Mouse (Mus musculus) liver, adult (tissue): Measurements from ENCODE around the gene Dapk2.

Experiments used
- GATA4 ChIP-seq: IDR thresholded peaks from 2 replicates; pipeline ENCODE4 v1.6.1; 2014; ENCODE audit warnings: mild to moderate bottlenecking, low read length; ENCODE audit not compliant: insufficient replicate concordance

The Dapk2 gene

DNA sequence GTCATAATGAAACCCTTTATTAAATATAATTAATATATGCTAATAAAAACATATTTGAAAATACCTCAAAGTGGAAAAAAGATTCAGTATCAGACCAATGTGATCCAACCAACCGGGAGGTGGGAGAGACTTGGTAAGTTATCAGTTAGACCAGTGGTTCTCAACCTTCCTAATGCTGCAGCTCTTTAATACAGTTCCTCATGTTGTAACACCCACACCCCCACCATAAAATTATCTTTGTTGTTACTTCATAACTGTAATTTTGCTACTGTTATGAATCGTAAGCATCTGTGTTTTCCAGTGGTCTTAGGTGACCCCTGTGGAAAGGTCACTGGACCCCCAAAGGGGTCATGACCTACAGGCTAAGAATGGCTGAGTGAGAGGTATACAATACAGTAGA, 105.7 kb downstream of the Dapk2 start:
- TF ChIP-seq GATA4 = no peak

DNA sequence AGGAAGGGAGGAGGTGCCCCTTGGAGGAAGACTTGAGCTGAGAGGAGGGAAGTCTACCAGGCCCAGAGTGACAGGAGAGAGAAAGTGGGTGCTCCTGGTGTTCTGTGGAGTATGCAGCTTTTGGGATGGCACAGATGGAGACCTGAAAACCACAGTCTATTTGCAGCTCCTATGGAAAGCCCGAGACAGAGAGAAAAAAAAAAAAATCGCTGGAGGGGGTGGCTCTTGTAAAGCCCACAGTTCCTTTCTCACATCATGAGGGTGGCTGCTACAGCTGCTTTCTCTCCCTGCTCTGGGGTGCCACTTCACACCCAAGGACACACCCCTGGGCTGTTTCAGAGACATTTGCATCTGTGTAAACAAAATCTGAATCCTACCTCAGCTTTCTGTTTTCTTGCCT, 107.6 kb downstream of the Dapk2 start:
- TF ChIP-seq GATA4 = no peak

DNA sequence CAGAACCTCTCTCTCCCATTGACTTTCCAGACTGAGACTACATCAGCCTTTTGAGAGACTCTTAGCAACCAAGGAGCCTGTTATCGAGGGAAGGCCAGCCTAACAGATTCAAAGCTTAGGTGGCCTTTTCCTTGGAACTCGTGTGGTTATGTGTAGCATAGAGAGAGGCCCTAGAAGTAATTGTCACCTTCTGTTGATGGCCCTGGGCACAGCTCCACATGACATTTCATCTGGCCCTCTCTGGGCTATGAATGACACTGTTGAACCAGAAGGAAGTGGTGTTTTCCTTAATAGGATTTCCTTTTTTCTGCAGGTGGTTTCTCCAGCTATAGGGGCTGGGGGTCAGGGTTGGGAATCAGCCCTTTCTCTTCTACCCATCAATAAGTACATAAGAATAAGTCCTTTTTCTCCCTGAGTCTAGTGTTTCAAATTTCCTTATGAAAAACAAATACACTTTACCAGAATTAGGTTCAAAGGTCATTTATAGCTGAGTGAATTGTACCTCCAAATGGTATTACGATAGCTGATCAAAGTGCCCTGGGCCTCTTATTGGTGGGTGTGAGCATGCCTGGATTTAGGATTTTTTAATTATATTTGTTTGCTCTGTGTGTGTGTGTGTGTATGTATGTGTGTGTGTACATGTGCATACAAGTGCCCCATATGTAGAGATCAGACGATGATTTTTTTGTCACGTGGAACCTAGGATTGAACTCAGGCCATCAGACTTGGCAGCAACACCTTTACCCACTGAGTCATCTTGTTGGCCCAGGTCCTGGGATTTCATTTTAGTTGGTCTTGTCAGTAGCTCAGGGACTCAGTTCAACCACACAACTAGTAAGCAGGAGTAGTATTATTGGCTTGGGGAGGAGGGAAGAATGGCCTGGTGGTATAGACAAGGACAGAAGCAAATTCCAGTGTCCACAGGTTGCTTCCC, 108.5 kb downstream of the Dapk2 start:
- TF ChIP-seq GATA4 = no peak

DNA sequence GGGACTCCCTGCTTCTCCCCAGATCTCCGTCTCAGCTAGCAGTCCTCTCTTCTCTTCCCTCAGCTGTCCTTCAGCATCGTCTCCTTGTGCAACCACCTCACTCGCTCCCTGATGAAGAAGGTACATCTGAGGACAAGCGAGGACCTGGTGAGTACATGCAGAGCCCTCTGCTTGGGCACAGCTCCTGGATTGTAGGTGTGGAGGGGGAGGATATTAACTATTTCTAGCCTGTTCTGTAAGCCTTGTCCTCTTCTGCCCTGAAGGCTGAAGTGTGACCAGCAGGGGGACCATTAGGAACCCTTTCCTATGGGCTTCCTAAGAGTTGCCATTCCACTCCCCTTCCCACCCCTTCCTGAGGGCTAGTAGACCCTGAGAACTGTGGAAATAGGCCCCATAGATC, 110.8 kb downstream of the Dapk2 start:
- no peak for TF ChIP-seq GATA4

DNA sequence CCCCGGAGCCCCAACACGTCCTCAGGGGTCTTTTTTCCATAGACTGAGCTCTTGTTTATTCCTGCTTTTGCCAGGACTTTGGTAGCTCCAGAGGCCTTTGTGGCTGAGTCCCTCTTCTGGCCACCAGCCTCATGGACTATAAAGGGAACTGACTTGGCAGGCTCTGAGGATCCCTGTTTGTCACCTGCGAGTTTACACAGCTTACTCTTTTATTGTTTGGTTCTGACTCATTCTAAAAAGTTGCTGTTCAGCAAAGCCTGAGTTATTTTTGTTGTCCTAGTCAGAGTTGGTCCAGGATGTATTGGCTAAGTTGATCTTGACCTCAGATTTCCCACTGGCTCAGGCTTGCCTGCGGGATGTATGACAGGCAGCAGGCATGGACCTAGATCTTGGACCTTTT, 112.0 kb downstream of the Dapk2 start:
- no peak for TF ChIP-seq GATA4

DNA sequence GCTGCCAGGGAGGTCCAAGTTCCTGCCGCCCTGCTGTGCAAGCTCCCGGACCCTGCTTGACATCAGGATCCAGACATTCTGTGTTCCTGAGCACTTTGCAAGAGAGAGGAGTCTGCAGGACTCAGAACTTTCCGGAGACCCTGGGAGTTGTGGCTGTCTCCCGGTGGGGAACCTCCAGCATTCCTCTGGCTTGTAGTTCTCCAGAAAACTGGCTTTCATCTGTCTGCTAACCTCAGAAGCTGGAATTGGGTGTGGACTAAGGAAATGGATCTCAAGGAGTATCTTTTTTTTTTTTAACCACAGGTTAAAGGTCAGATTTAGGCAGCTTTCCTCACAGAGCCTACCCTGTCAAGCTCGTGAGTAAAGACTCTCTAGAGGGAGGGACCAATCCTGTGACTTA, 113.7 kb downstream of the Dapk2 start:
- no peak for TF ChIP-seq GATA4

DNA sequence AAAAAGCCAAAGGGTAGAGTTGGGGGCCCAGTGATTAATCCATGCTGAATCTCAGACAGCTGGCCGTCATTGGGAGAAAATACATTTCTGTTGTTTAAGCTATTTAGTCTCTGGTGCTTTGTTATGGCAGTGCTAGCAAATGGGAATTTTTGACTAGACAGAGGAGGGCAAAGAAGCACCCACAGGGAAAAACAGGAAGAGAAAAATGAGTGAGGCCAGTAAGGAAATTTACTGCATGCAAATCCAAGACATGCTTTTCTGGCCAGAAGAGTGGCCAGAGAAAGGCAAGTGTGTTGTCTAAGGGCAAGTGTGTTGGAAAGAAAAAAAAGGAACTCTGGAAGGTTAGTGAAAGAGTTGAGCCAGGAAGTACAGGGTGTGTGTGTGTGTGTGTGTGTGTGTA, 115.6 kb downstream of the Dapk2 start:
- TF ChIP-seq GATA4 = no peak

DNA sequence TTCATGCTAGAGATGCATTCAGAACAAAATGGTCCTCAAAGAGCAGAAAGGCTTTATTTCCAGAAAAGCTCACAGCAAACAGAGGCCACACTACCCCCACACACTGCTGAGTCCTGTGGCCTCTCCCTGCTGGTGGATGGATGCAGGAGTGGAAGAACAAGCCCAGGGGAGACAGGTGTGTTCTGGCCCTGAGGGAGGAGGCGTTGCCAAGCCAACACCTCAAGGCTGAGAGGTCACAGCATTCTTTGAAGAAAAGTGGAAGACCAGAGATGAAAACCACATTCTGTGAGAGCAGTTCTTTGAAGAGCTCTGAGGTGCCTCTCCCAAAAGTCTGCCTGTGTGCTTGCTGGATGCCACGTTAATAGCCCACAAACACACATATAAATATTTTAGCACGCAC, 116.6 kb downstream of the Dapk2 start:
- TF ChIP-seq GATA4 = no peak

DNA sequence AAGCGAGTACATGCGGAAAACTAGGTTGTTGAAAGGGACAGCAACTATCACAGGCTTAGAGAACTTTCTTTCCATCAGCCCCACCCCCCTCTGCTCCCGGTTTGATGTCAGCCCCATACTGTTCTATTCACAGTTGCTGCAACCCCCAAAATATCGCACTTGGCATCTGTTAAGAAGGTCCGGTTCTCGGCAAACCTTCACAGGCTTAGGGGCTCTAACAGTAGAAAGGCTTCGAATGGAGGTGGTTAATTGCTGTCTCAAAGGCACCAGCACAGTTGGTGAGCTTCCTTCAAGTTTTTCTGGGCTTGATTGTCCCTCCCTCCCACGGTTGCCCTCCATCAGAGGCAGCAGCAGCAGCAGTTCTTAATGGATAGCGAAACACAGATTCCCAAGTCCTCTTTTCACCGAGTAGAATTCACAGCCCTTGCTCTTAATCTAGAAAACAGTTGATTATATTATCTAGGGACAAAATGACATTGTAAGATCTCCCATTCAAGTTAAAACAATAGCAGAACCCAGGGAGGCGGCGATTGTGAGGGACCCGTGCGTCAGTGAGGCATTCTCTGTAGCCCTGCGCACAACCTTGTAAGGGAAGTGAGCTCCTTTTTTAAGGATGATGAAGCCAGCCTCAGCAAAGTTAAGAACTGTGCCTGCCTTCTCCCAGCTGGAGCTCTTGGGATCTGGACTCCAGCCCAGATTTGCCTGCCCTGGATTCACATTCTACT, 117.4 kb downstream of the Dapk2 start:
- no peak; the same call in 1 of the 2 replicates for TF ChIP-seq GATA4

DNA sequence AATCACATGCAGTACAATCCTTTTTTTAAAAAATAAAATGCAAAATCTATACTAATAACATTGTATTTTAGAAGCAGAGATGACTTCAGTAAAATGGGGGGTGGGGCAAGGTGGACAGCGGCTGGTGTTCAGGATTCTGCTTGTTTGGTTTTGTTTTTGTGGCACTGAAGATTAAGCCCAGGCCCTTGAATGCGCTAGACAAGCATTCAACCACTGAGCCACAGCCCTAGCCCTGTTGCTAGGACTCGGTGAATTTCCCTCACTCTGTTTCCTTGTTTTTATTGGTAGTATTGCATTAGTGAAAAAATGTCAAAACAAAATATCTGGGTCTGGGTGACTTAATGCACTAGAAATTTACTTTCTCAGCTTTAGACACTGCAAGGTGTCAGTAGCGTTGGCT, 118.0 kb downstream of the Dapk2 start:
- TF ChIP-seq GATA4 = no peak

DNA sequence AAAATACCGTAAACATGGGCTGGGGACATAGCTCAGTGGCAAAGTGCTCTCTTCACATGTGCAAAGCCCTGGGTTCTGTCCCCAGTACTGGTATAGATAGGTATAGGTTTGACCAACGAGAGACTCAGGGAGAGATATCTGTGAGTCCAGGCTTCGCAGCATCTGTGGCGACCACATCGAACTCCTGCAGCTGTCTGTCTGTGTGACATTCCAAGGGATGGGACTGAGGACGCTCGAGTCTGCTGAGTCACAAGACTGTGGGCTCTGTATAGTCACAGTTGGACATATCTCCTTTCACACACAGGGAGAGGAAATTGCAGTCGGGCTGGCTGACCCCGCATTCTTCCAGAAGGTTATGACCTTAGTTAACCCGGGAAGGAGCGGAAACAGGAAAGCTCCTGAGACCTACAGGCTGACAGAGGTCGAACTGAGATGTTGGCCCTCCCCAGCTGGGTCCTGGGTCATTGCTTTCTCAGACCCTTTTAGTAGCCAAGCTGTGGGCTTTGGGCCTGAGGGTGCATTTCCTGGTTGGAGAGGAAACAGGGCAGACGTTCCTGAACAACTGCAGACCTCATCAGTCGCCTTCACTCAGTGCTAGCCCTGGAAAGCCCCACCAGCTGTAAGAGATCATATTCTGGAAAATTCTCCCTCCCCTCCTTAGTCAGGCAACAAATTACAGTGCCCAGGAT, 118.8 kb downstream of the Dapk2 start:
- peak; percentile 95 for TF ChIP-seq GATA4

DNA sequence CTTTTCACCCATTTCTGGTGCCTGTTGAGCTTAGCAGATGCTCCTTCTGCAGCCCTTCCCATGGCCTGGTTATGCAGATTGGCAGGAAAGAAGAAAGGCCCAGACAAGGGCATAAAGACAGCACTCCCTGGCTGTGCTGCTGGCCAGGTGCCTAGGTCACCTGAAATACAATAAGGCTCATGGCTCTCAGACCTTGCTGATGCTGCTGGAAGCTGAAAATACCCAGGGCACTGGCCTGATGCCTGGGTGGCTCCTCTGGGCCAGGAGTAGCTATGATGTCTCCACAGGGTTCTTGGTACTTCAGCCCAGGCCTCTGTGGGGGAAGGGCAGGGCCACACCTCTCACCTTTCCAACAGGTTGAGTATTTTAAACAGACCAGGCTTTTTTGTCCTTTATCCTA, 121.6 kb downstream of the Dapk2 start:
- no peak for TF ChIP-seq GATA4

DNA sequence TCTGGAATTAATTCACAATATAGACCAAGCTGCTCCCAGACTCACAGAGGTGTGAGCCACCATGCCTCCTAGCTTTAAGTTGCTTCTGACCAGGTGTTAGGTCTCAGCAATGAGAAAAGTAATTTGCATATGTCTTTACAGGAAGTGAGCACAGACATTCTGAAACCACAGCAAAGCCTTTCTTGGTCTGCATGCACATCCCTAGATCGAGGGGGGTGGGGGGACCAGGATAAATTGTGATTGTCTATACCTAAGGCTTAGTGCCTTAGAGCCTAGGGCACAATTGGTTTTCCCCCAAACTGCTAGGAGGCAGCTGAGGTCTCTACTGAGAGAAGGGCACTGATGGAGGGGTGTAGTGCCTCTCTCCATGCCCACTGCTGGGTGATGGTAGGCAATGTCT, 122.5 kb downstream of the Dapk2 start:
- TF ChIP-seq GATA4 = no peak

DNA sequence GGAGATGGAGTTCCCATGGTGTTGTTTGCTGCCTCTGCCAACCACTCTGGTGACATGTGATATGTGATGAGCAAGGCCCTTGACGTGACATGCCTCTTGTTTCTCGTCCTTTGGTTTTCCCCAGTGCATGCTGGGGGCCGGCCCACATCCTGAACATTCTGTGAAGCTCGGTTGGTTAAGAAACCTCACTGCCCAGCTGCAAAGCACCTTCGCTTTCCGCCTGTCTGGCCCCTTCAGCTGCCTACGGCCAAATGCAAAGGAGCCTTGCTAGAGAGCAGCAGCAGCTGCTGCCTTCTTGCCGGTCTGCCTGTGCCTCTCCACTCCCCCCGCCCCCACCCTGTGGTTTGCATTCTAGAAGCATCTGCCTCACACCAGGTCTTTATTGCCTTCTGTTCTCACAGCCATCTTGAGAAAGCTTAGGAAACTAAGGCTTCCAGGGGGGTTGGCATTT, 123.5 kb downstream of the Dapk2 start:
- no peak for TF ChIP-seq GATA4

DNA sequence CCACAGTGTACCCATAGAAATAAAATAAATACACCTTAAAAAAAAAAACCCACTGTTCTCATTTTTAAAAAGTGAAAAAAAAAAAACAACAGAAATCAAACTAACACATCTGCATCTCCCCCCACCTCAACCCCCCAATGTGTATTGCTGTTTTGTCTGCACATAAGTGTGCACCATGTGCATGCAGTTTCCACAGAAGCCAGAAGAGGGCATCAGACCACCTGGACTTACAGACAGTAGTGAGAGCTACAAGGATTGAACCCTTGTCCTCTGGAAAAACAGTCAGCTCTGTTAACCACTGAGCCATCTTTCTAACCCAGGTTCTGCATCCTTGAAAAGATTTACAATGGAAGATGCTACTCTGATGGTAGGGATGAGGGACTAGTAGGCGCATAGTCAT, 124.6 kb downstream of the Dapk2 start:
- TF ChIP-seq GATA4 = no peak
